Mouse (Mus musculus) G1E (cell line): ENCODE data around the gene Cort.

Experiments
- CTCF ChIP-seq: IDR thresholded peaks from 2 replicates; pipeline ENCODE4 v1.5.1; 2012; ENCODE audit warnings: low read depth, low read length, inconsistent platforms, mixed read lengths
- POLR2AphosphoS5 ChIP-seq: IDR thresholded peaks from 2 replicates; pipeline ENCODE4 v1.6.1; 2012; ENCODE audit warnings: low read depth, low read length, inconsistent platforms; ENCODE audit not compliant: insufficient replicate concordance
- TAL1 ChIP-seq: conservative IDR thresholded peaks from 2 replicates; pipeline ENCODE4 v1.6.1; 2012; ENCODE audit warnings: low read depth, low read length, inconsistent platforms, mixed read lengths

DNA sequence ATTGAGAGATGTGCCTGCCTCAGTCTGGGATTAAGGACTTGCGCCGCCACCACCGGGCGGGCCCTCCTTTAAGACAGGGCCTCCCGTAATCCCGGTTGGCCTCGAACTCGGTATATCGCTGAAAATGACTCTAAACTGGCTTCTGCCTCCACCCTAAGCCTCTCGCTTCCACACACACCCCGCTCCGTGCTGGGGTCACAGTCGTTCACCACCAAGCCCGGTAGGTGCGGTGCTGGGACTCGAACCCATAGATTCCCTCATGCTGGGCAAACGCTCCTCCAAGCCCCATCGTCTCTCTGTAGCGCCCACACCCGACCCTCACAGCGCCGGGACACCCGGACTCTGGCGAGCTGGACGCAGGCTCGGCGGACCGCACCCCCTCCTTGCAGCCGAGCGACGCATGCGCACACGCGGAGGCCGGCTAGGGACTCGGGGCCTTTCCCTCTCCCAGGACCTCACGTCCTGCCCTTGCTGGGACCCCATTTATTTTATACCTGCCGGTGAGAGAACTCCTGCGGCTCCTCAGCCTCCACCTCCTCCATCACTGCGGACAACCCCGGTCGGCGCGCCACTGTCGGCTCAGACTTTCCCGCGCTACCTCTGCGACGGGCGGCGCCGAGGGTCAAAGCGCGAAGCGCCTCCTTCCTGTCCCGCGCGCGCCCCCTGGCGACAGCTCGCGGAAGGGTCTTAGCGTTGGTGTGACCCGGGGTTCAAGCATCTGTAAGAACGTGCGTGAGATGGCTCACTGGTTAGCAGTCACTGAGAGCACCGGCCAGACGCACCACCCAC is 10.6 kb upstream of the Cort start, which contains the start of gene Cenps:
- TF ChIP-seq CTCF (peak; percentile 54), TAL1 (no peak), POLR2AphosphoS5 (no peak)
